Mouse (Mus musculus) spleen, adult 2 months (tissue): ENCODE data around the gene Kat6b. TPM values are rescaled to one million over a fixed set of nuclear protein-coding genes. Genes with fewer than 3 reads are reported as not detected.

Experiments used
- DNase-seq, 2 experiments: peaks; one replicate each; pipeline versions ENCODE4 v3.0.0 to v3.0.0-alpha.2; 2012 to 2021; ENCODE audit warnings: low spot score in 2 of 2, low read depth in 1 of 2
- H3K27ac ChIP-seq: fragments of 200-500 bp; 2 replicates; pipeline ENCODE4 v1.5.1; 2012; ENCODE audit warnings: low read length, inconsistent platforms; ENCODE audit not compliant: insufficient read depth
- H3K27me3 ChIP-seq: fragments of 200-500 bp; 2 replicates; pipeline ENCODE4 v1.6.1; 2012; ENCODE audit warnings: mild to moderate bottlenecking, moderate library complexity, low read length, inconsistent platforms; ENCODE audit not compliant: control insufficient read depth, insufficient read depth
- H3K36me3 ChIP-seq: fragments of 200-500 bp; 2 replicates; pipeline ENCODE4 v1.6.1; 2012; ENCODE audit warnings: mild to moderate bottlenecking, low read length, inconsistent platforms; ENCODE audit not compliant: control insufficient read depth, insufficient read depth
- H3K4me1 ChIP-seq: fragments of 200-500 bp; 2 replicates; pipeline ENCODE4 v1.6.1; 2011; ENCODE audit warnings: inconsistent platforms; ENCODE audit not compliant: control insufficient read depth, insufficient read depth, insufficient read length
- H3K4me3 ChIP-seq: fragments of 200-500 bp; 2 replicates; pipeline ENCODE4 v1.5.1; 2011; ENCODE audit warnings: mild to moderate bottlenecking, inconsistent platforms; ENCODE audit not compliant: insufficient read depth, insufficient read length; ENCODE audit errors: extremely low read depth
- CTCF ChIP-seq: fragments of 200-500 bp; IDR thresholded peaks from 2 replicates; pipeline ENCODE4 v1.5.1; 2011; ENCODE audit warnings: mild to moderate bottlenecking, inconsistent platforms; ENCODE audit not compliant: insufficient read depth, insufficient read length, insufficient replicate concordance; ENCODE audit errors: extremely low read depth
- POLR2A ChIP-seq: fragments of 200-500 bp; IDR thresholded peaks from 2 replicates; pipeline ENCODE4 v1.6.1; 2011; ENCODE audit warnings: low read depth, low read length, inconsistent platforms
- WGBS: fragments of 180-500 bp; shearing (Covaris S2); methylation state at CpG from one replicate; pipeline ENCODE4 v1.1.7; 2018; 5-methylcytosine and 5-hydroxymethylcytosine counted together
- polyA plus RNA-seq: library from polyadenylated mRNA; depleted of rRNA; stranded (reverse); fragments of >200 nt; gene quantifications from 2 replicates; pipeline ENCODE4 v1.2.3, GENCODE M21; 2012

Kat6b gene
- polyA plus RNA-seq, 1 experiment: 6.1 TPM

GRCm38 (mm10) chr14:21703255-21703654 is 222.0 kb downstream of the Kat6b start:
- H3K27me3 ChIP-seq: no peaks in the 10 kb centered on the region
- H3K36me3 ChIP-seq: no peaks in the 10 kb centered on the region
- DNase-seq: no peak
- H3K27ac ChIP-seq: no peak overlapping the region
- TF ChIP-seq CTCF: no peak
- TF ChIP-seq POLR2A: no peak
- no peaks in the 10 kb centered on the region for H3K4me1 ChIP-seq
- H3K4me3 ChIP-seq: no peak overlapping the region
- 30% methylated on average over 5 of the region's 5 CpGs for WGBS

GRCm38 (mm10) chr14:21705462-21705861 is 224.2 kb downstream of the Kat6b start:
- H3K27me3 ChIP-seq: no peaks in the 10 kb centered on the region
- H3K4me3 ChIP-seq: no peak overlapping the region
- DNase-seq: no peak
- H3K4me1 ChIP-seq: no peaks in the 10 kb centered on the region
- 75% methylated on average over 2 of the region's 2 CpGs for WGBS
- no peak overlapping the region for H3K27ac ChIP-seq
- H3K36me3 ChIP-seq: no peaks in the 10 kb centered on the region
- no peak for TF ChIP-seq POLR2A

GRCm38 (mm10) chr14:21706759-21707571 is 225.7 kb downstream of the Kat6b start:
- Histone ChIP-seq H3K36me3 (no peaks in the 10 kb centered on the region), H3K27me3 (no peaks in the 10 kb centered on the region), H3K27ac (no peak overlapping the region), H3K4me1 (no peaks in the 10 kb centered on the region), H3K4me3 (no peak overlapping the region)
- WGBS: 17% methylated on average over 12 of the region's 12 CpGs
- no peak for DNase-seq
- no peak for TF ChIP-seq POLR2A
- no peak for TF ChIP-seq CTCF

- WGBS: 91% methylated on average over 2 of the region's 2 CpGs
- TF ChIP-seq CTCF (no peak), POLR2A (no peak)
- no peaks in the 10 kb centered on the region for H3K27me3 ChIP-seq
- H3K27ac ChIP-seq: no peak overlapping the region
- no peak for DNase-seq
- no peaks in the 10 kb centered on the region for H3K36me3 ChIP-seq
- H3K4me1 ChIP-seq: no peaks in the 10 kb centered on the region
- no peak overlapping the region for H3K4me3 ChIP-seq
Measured at GRCm38 (mm10) chr14:21709545-21709944, 228.3 kb downstream of the Kat6b start.

- no peaks in the 10 kb centered on the region for H3K27me3 ChIP-seq
- no peak overlapping the region for H3K27ac ChIP-seq
- H3K4me1 ChIP-seq: no peaks in the 10 kb centered on the region
- no peak for DNase-seq
- TF ChIP-seq CTCF (no peak), POLR2A (no peak)
- H3K4me3 ChIP-seq: no peak overlapping the region
- H3K36me3 ChIP-seq: no peaks in the 10 kb centered on the region
- WGBS: 84% methylated on average over 2 of the region's 2 CpGs
Measured at GRCm38 (mm10) chr14:21711231-21711630, 230.0 kb downstream of the Kat6b start.

- no peak for TF ChIP-seq POLR2A
- no peak for TF ChIP-seq CTCF
- 78% methylated on average over 5 of the region's 5 CpGs for WGBS
- Histone ChIP-seq H3K27me3 (no peaks in the 10 kb centered on the region), H3K4me1 (no peaks in the 10 kb centered on the region), H3K4me3 (no peak within 1 kb of the TSS), H3K27ac (no peak within 1 kb of the TSS), H3K36me3 (no peaks in the 10 kb centered on the region)
- DNase-seq: no peak
Measured at GRCm38 (mm10) chr14:21714486-21714885, 233.3 kb downstream of the Kat6b start, which contains the start of gene Dupd1. TSS of gene Dupd1 (minus strand) at chr14:21714576.

GRCm38 (mm10) chr14:21719646-21720383 is 238.6 kb downstream of the Kat6b start:
- H3K27ac ChIP-seq: no peak overlapping the region
- no peak overlapping the region for H3K4me3 ChIP-seq
- no peaks in the 10 kb centered on the region for H3K27me3 ChIP-seq
- H3K36me3 ChIP-seq: no peaks in the 10 kb centered on the region
- no peaks in the 10 kb centered on the region for H3K4me1 ChIP-seq
- DNase-seq: no peak
- WGBS: 90% methylated on average over 17 of the region's 17 CpGs
- TF ChIP-seq CTCF: no peak
- no peak for TF ChIP-seq POLR2A
